Mouse (Mus musculus) hindbrain, embryonic 12.5 days (tissue): ENCODE data around the gene Sap18b. TPM values are rescaled to one million over a fixed set of nuclear protein-coding genes. Genes with fewer than 3 reads are reported as not detected.
"Not testable (repeated sequence)": the region's sequence is repeated elsewhere in the genome, so short reads cannot be mapped to it uniquely, and the experiment has no call there.

Experiments used
- ATAC-seq: fragments of 200-750 bp; cut with Nextera tagmentation; 2 replicates; pipeline ENCODE4 v1.8.0; 2017; ENCODE audit warnings: moderate TSS enrichment; ENCODE audit not compliant: low FRiP score
- H3K27ac ChIP-seq: fragments of 300-500 bp; sonication (generic); 2 replicates; pipeline ENCODE4 v1.5.1; 2016; ENCODE audit warnings: mild to moderate bottlenecking
- H3K27me3 ChIP-seq: fragments of 300-500 bp; sonication (generic); 2 replicates; pipeline ENCODE4 v1.6.1; 2016; ENCODE audit warnings: mild to moderate bottlenecking
- H3K36me3 ChIP-seq: fragments of 300-500 bp; sonication (generic); 2 replicates; pipeline ENCODE4 v1.6.1; 2016; ENCODE audit warnings: mild to moderate bottlenecking
- H3K4me1 ChIP-seq: fragments of 300-500 bp; sonication (generic); 2 replicates; pipeline ENCODE4 v1.6.1; 2016
- H3K4me2 ChIP-seq: fragments of 300-500 bp; sonication (generic); replicated peaks from 2 replicates; pipeline ENCODE4 v1.6.1; 2016; ENCODE audit warnings: mild to moderate bottlenecking
- H3K4me3 ChIP-seq: fragments of 300-500 bp; sonication (generic); 2 replicates; pipeline ENCODE4 v1.5.1; 2016; ENCODE audit warnings: mild to moderate bottlenecking
- H3K9ac ChIP-seq: fragments of 300-500 bp; sonication (generic); 2 replicates; pipeline ENCODE4 v1.6.1; 2016; ENCODE audit warnings: mild to moderate bottlenecking, moderate library complexity
- H3K9me3 ChIP-seq: fragments of 300-500 bp; sonication (generic); replicated peaks from 2 replicates; pipeline ENCODE4 v1.6.1; 2016; ENCODE audit warnings: mild to moderate bottlenecking
- WGBS: fragments of 180-500 bp; shearing (Covaris S2); methylation state at CpG from one replicate; pipeline ENCODE4 v1.1.7; 2016; 5-methylcytosine and 5-hydroxymethylcytosine counted together
- polyA plus RNA-seq: library from polyadenylated mRNA; unstranded; fragments of >200 nt; fragmentation: Nextera tagmentation; extraction: Ambion mirVana; gene quantifications from 2 replicates; pipeline ENCODE4 v1.2.1, GENCODE M21; 2016

Sap18b gene
- 337 and 366 TPM in 2 replicates for polyA plus RNA-seq

- H3K36me3 ChIP-seq, H3K27ac ChIP-seq, H3K4me1 ChIP-seq, H3K9ac ChIP-seq, H3K4me2 ChIP-seq, H3K4me3 ChIP-seq, ATAC-seq, H3K27me3 ChIP-seq, H3K9me3 ChIP-seq: not testable (repeated sequence)
- WGBS = 58% methylated on average over 25 of the region's 25 CpGs
These were observed at the start of gene Sap18b for GRCm38 (mm10) chr8:95825162-95825561. Sap18b (plus strand) TSS chr8:95825346.

GRCm38 (mm10) chr8:95781085-95781484 lies 44.1 kb upstream of the Sap18b start:
- peaks cover 48% of the 10 kb centered on the region for H3K36me3 ChIP-seq

GRCm38 (mm10) chr8:95781775-95782174 lies 43.4 kb upstream of the Sap18b start:
- Histone ChIP-seq H3K27me3 (no peaks in the 10 kb centered on the region), H3K4me1 (no peaks in the 10 kb centered on the region), H3K27ac (no peak overlapping the region), H3K9me3 (no peaks in the 10 kb centered on the region), H3K36me3 (peaks cover 55% of the 10 kb centered on the region), H3K4me2 (no peak overlapping the region), H3K9ac (no peak overlapping the region), H3K4me3 (no peak overlapping the region)
- 95% methylated on average over 2 of the region's 2 CpGs for WGBS
- no peak for ATAC-seq

More at GRCm38 (mm10) chr8:95781085-95781484, 44.1 kb upstream of the Sap18b start:
- 95% methylated on average over 3 of the region's 3 CpGs for WGBS
- H3K27ac ChIP-seq = no peak overlapping the region
- no peak for ATAC-seq
- no peak overlapping the region for H3K4me3 ChIP-seq
- no peaks in the 10 kb centered on the region for H3K9me3 ChIP-seq
- no peak overlapping the region for H3K9ac ChIP-seq
- H3K4me1 ChIP-seq = no peaks in the 10 kb centered on the region
- H3K27me3 ChIP-seq = no peaks in the 10 kb centered on the region
- H3K4me2 ChIP-seq = no peak overlapping the region

- Histone ChIP-seq H3K9ac (no peak overlapping the region), H3K4me2 (no peak overlapping the region), H3K27me3 (no peaks in the 10 kb centered on the region), H3K36me3 (peaks cover 63% of the 10 kb centered on the region), H3K9me3 (no peaks in the 10 kb centered on the region), H3K4me1 (no peaks in the 10 kb centered on the region), H3K4me3 (no peak overlapping the region), H3K27ac (no peak overlapping the region)
- ATAC-seq = no peak
These were observed 42.5 kb upstream of the Sap18b start for GRCm38 (mm10) chr8:95782628-95783027.

GRCm38 (mm10) chr8:95785591-95785990 lies 39.6 kb upstream of the Sap18b start:
- ATAC-seq = no peak

GRCm38 (mm10) chr8:95795333-95796061 lies 29.6 kb upstream of the Sap18b start:
- not testable (repeated sequence) for H3K27ac ChIP-seq, H3K4me2 ChIP-seq, H3K4me3 ChIP-seq, H3K36me3 ChIP-seq, ATAC-seq, H3K27me3 ChIP-seq, H3K9ac ChIP-seq, H3K9me3 ChIP-seq, H3K4me1 ChIP-seq
- 94% methylated on average over 5 of the region's 5 CpGs for WGBS

More at GRCm38 (mm10) chr8:95785591-95785990, 39.6 kb upstream of the Sap18b start:
- Histone ChIP-seq H3K9ac (no peak overlapping the region), H3K27me3 (no peaks in the 10 kb centered on the region), H3K27ac (no peak overlapping the region), H3K36me3 (peaks cover 65% of the 10 kb centered on the region), H3K4me2 (no peak overlapping the region), H3K9me3 (no peaks in the 10 kb centered on the region), H3K4me3 (no peak overlapping the region), H3K4me1 (no peaks in the 10 kb centered on the region)
- 95% methylated on average over 3 of the region's 4 CpGs for WGBS

- Histone ChIP-seq H3K27ac (no peak overlapping the region), H3K9ac (no peak overlapping the region), H3K4me3 (no peak overlapping the region), H3K9me3 (no peaks in the 10 kb centered on the region), H3K27me3 (no peaks in the 10 kb centered on the region), H3K4me2 (no peak overlapping the region), H3K36me3 (peaks cover 12% of the 10 kb centered on the region; the same call in 1 of the 2 replicates), H3K4me1 (no peaks in the 10 kb centered on the region)
- ATAC-seq = no peak
- WGBS = 97% methylated on average over 6 of the region's 6 CpGs
These were observed 26.0 kb upstream of the Sap18b start for GRCm38 (mm10) chr8:95799117-95799516.

- no peak overlapping the region for H3K4me3 ChIP-seq
- WGBS = 88% methylated on average over 1 of the region's 1 CpGs
- no peaks in the 10 kb centered on the region for H3K27me3 ChIP-seq
- no peak overlapping the region for H3K9ac ChIP-seq
- ATAC-seq = no peak
- no peak overlapping the region for H3K27ac ChIP-seq
- no peaks in the 10 kb centered on the region for H3K9me3 ChIP-seq
- peaks cover 3% of the 10 kb centered on the region; the same call in 1 of the 2 replicates for H3K4me1 ChIP-seq
- H3K4me2 ChIP-seq = no peak overlapping the region
- peaks cover 16% of the 10 kb centered on the region; the same call in 1 of the 2 replicates for H3K36me3 ChIP-seq
These were observed 25.3 kb upstream of the Sap18b start for GRCm38 (mm10) chr8:95799891-95800290.

- Histone ChIP-seq H3K4me2 (no peak overlapping the region), H3K4me3 (no peak overlapping the region), H3K27ac (no peak overlapping the region), H3K9ac (no peak overlapping the region), H3K4me1 (peaks cover 8% of the 10 kb centered on the region), H3K27me3 (no peaks in the 10 kb centered on the region), H3K9me3 (no peaks in the 10 kb centered on the region), H3K36me3 (peaks cover 16% of the 10 kb centered on the region; the same call in 1 of the 2 replicates)
- no peak for ATAC-seq
- 89% methylated on average over 3 of the region's 3 CpGs for WGBS
These were observed 24.8 kb upstream of the Sap18b start for GRCm38 (mm10) chr8:95800353-95800752.

GRCm38 (mm10) chr8:95801476-95802064 lies 23.6 kb upstream of the Sap18b start:
- Histone ChIP-seq H3K4me2 (no peak overlapping the region), H3K27me3 (no peaks in the 10 kb centered on the region), H3K36me3 (peaks cover 16% of the 10 kb centered on the region; the same call in 1 of the 2 replicates), H3K9ac (no peak overlapping the region), H3K9me3 (no peaks in the 10 kb centered on the region), H3K27ac (no peak overlapping the region), H3K4me1 (peaks cover 17% of the 10 kb centered on the region), H3K4me3 (no peak overlapping the region)
- WGBS = 86% methylated on average over 1 of the region's 1 CpGs
- no peak for ATAC-seq

- H3K4me1 ChIP-seq = peaks cover 17% of the 10 kb centered on the region
- H3K27ac ChIP-seq = no peak overlapping the region
- H3K9ac ChIP-seq = no peak overlapping the region
- H3K27me3 ChIP-seq = no peaks in the 10 kb centered on the region
- H3K9me3 ChIP-seq = no peaks in the 10 kb centered on the region
- H3K4me2 ChIP-seq = no peak overlapping the region
- H3K36me3 ChIP-seq = peaks cover 16% of the 10 kb centered on the region; the same call in 1 of the 2 replicates
- no peak for ATAC-seq
- 86% methylated on average over 8 of the region's 8 CpGs for WGBS
- no peak overlapping the region for H3K4me3 ChIP-seq
These were observed 22.9 kb upstream of the Sap18b start for GRCm38 (mm10) chr8:95802231-95802630.

- H3K9ac ChIP-seq = peak overlapping the region; percentile 98
- no peak overlapping the region for H3K27ac ChIP-seq
- peaks cover 17% of the 10 kb centered on the region for H3K4me1 ChIP-seq
- no peaks in the 10 kb centered on the region for H3K9me3 ChIP-seq
- no peak for ATAC-seq
- peak overlapping the region; percentile 98 for H3K4me3 ChIP-seq
- H3K27me3 ChIP-seq = no peaks in the 10 kb centered on the region
- H3K36me3 ChIP-seq = 0 out of 2 replicates have a peak, but pooled peaks cover 12% of the 10 kb centered on the region
- 56% methylated on average over 2 of the region's 2 CpGs for whole genome bisulfite sequencing
- H3K4me2 ChIP-seq = peak overlapping the region; percentile 93
These were observed 19.7 kb upstream of the Sap18b start for GRCm38 (mm10) chr8:95805482-95805881.
